Mouse (Mus musculus) right cerebral cortex, postnatal 10 days (tissue): ENCODE measurements around the gene Nek8.

Experiments used
- DNase-seq, 2 experiments: peaks; one replicate each; pipeline ENCODE4 v3.0.0; 2021; ENCODE audit warnings: low spot score in 2 of 2

The Nek8 gene

GRCm38 (mm10) chr11:78182961-78183844 lies 6.7 kb upstream of the Nek8 start, which contains the start of gene Rpl23a:
Gene Rpl23a, minus strand, starts transcription at chr11:78183584.
- DNase-seq: peak; percentile 89 to 92

- no peak for DNase-seq
Measured at GRCm38 (mm10) chr11:78182450-78182849, 6.0 kb upstream of the Nek8 start.

- no peak for DNase-seq
Measured at GRCm38 (mm10) chr11:78181830-78182357, 5.4 kb upstream of the Nek8 start.

GRCm38 (mm10) chr11:78180081-78180761 lies 3.7 kb upstream of the Nek8 start:
- no peak for DNase-seq

GRCm38 (mm10) chr11:78179438-78179999 lies 3.0 kb upstream of the Nek8 start:
- DNase-seq: no peak

- DNase-seq: peak; percentile 86 to 90
Measured at GRCm38 (mm10) chr11:78178859-78179437, 2.5 kb upstream of the Nek8 start.

GRCm38 (mm10) chr11:78177903-78178858 lies 1.7 kb upstream of the Nek8 start:
- peak; percentile 94 to 95 for DNase-seq

GRCm38 (mm10) chr11:78177437-78177836 lies 962 bp upstream of the Nek8 start:
- DNase-seq: no peak

- DNase-seq: peak in 1 of 2 experiments; percentile 33
Measured at GRCm38 (mm10) chr11:78176905-78177331, 443 bp upstream of the Nek8 start.

GRCm38 (mm10) chr11:78175771-78176401 lies 589 bp downstream of the Nek8 start:
- DNase-seq: no peak

GRCm38 (mm10) chr11:78174506-78174905 lies 2.0 kb downstream of the Nek8 start:
- no peak for DNase-seq

- DNase-seq: no peak
Measured at GRCm38 (mm10) chr11:78172748-78173383, 3.6 kb downstream of the Nek8 start.

- peak in 1 of 2 experiments; percentile 38 for DNase-seq
Measured at GRCm38 (mm10) chr11:78172034-78172747, 4.3 kb downstream of the Nek8 start.

- no peak for DNase-seq
Measured at GRCm38 (mm10) chr11:78171328-78171727, 5.1 kb downstream of the Nek8 start.

- no peak for DNase-seq
Measured at GRCm38 (mm10) chr11:78170306-78170705, 6.2 kb downstream of the Nek8 start.

GRCm38 (mm10) chr11:78168541-78169468 lies 7.7 kb downstream of the Nek8 start:
- no peak for DNase-seq

GRCm38 (mm10) chr11:78167257-78167959 lies 9.1 kb downstream of the Nek8 start:
- DNase-seq: no peak
